Mouse (Mus musculus) stomach, embryonic 15.5 days (tissue): ENCODE results near the gene Zfp128. TPM values are rescaled to one million over a fixed set of nuclear protein-coding genes. Genes with fewer than 3 reads are reported as not detected.
"Not testable (repeated sequence)": the region's sequence is repeated elsewhere in the genome, so short reads cannot be mapped to it uniquely, and the experiment has no call there.

Source experiments
- ATAC-seq: fragments of 200-750 bp; cut with Nextera tagmentation; 2 replicates; pipeline ENCODE4 v1.8.0; 2017; ENCODE audit warnings: low read depth, moderate number of reproducible peaks, moderate TSS enrichment; ENCODE audit not compliant: insufficient read depth, low FRiP score
- H3K27ac ChIP-seq: fragments of 300-500 bp; sonication (generic); 2 replicates; pipeline ENCODE4 v1.5.1; 2015; ENCODE audit warnings: mild to moderate bottlenecking, inconsistent platforms
- H3K27me3 ChIP-seq: fragments of 300-500 bp; sonication (generic); replicated peaks from 2 replicates; pipeline ENCODE4 v1.6.1; 2015; ENCODE audit warnings: inconsistent platforms
- H3K36me3 ChIP-seq: fragments of 300-500 bp; sonication (generic); 2 replicates; pipeline ENCODE4 v1.6.1; 2015; ENCODE audit warnings: inconsistent platforms
- H3K4me1 ChIP-seq: fragments of 300-500 bp; sonication (generic); 2 replicates; pipeline ENCODE4 v1.6.1; 2015; ENCODE audit warnings: inconsistent platforms
- H3K4me2 ChIP-seq: fragments of 300-500 bp; sonication (generic); 2 replicates; pipeline ENCODE4 v1.6.1; 2015; ENCODE audit warnings: mild to moderate bottlenecking, inconsistent platforms
- H3K4me3 ChIP-seq: fragments of 300-500 bp; sonication (generic); replicated peaks from 2 replicates; pipeline ENCODE4 v1.5.1; 2015; ENCODE audit warnings: inconsistent platforms
- H3K9ac ChIP-seq: fragments of 300-500 bp; sonication (generic); 2 replicates; pipeline ENCODE4 v1.6.1; 2015; ENCODE audit warnings: inconsistent platforms
- H3K9me3 ChIP-seq: fragments of 300-500 bp; sonication (generic); 2 replicates; pipeline ENCODE4 v1.6.1; 2016; ENCODE audit warnings: inconsistent platforms
- WGBS: fragments of 180-500 bp; shearing (Covaris S2); methylation state at CpG from one replicate; pipeline ENCODE4 v1.1.7; 2015; 5-methylcytosine and 5-hydroxymethylcytosine counted together
- polyA plus RNA-seq: library from polyadenylated mRNA; unstranded; fragments of >200 nt; fragmentation: Nextera tagmentation; extraction: Ambion mirVana; gene quantifications from 2 replicates; pipeline ENCODE4 v1.2.1, GENCODE M21; 2015

The Zfp128 gene
- polyA plus RNA-seq, 1 experiment from 2014 or later: 3.4 TPM

GRCm38 (mm10) chr7:12926316-12926715 is 45.3 kb downstream of the Zfp128 start:
- no peak for ATAC-seq
- 82% methylated on average over 7 of the region's 7 CpGs for WGBS

GRCm38 (mm10) chr7:12927191-12927680 is 46.3 kb downstream of the Zfp128 start, which contains the start of gene Rnf225:
Gene Rnf225, plus strand, starts transcription at chr7:12927416.
- 0 out of 2 replicates have a peak, but pooled peaks cover 6% of the 10 kb centered on the region for H3K27me3 ChIP-seq
- peaks cover 30% of the 10 kb centered on the region for H3K36me3 ChIP-seq
- no peaks in the 10 kb centered on the region for H3K9me3 ChIP-seq
- peak within 1 kb of the TSS; percentile 78 for H3K4me2 ChIP-seq
- H3K9ac ChIP-seq: 0 out of 2 replicates have a peak within 1 kb of the TSS, but pooled peaks have one; percentile 6
- H3K27ac ChIP-seq: no peak within 1 kb of the TSS
- H3K4me1 ChIP-seq: peaks cover 25% of the 10 kb centered on the region; the same call in 1 of the 2 replicates
- 27% methylated on average over 8 of the region's 8 CpGs for WGBS
- H3K4me3 ChIP-seq: peak within 1 kb of the TSS; percentile 39
- ATAC-seq: peak; percentile 84

More at GRCm38 (mm10) chr7:12926316-12926715, 45.3 kb downstream of the Zfp128 start:
- 0 out of 2 replicates have a peak, but pooled peaks cover 6% of the 10 kb centered on the region for H3K27me3 ChIP-seq
- peaks cover 25% of the 10 kb centered on the region; the same call in 1 of the 2 replicates for H3K4me1 ChIP-seq
- H3K4me2 ChIP-seq: no peak overlapping the region
- no peak overlapping the region for H3K27ac ChIP-seq
- no peaks in the 10 kb centered on the region for H3K9me3 ChIP-seq
- peaks cover 30% of the 10 kb centered on the region for H3K36me3 ChIP-seq
- no peak overlapping the region for H3K4me3 ChIP-seq
- H3K9ac ChIP-seq: no peak overlapping the region

GRCm38 (mm10) chr7:12927693-12928589 is 47.0 kb downstream of the Zfp128 start:
- H3K4me1 ChIP-seq: peaks cover 23% of the 10 kb centered on the region; the same call in 1 of the 2 replicates
- H3K27ac ChIP-seq: no peak overlapping the region
- H3K9ac ChIP-seq: 0 out of 2 replicates have a peak overlapping the region, but pooled peaks have one; percentile 12
- H3K36me3 ChIP-seq: peaks cover 30% of the 10 kb centered on the region
- peak overlapping the region; percentile 39 for H3K4me3 ChIP-seq
- H3K4me2 ChIP-seq: peak overlapping the region; percentile 78
- WGBS: 5% methylated on average over 65 of the region's 65 CpGs
- H3K9me3 ChIP-seq: no peaks in the 10 kb centered on the region
- ATAC-seq: 0 out of 2 replicates have a peak, but pooled peaks have one; percentile 11
- H3K27me3 ChIP-seq: 0 out of 2 replicates have a peak, but pooled peaks cover 6% of the 10 kb centered on the region

- WGBS: 79% methylated on average over 4 of the region's 4 CpGs
- Histone ChIP-seq H3K9me3 (no peaks in the 10 kb centered on the region), H3K27ac (no peak overlapping the region), H3K9ac (no peak overlapping the region), H3K27me3 (no peaks in the 10 kb centered on the region), H3K4me1 (no peaks in the 10 kb centered on the region), H3K36me3 (no peaks in the 10 kb centered on the region), H3K4me2 (no peak overlapping the region), H3K4me3 (no peak overlapping the region)
- ATAC-seq: no peak
These were observed 52.7 kb downstream of the Zfp128 start for GRCm38 (mm10) chr7:12933615-12934140.

GRCm38 (mm10) chr7:12934808-12935207 is 53.8 kb downstream of the Zfp128 start:
- Histone ChIP-seq H3K4me3 (no peak overlapping the region), H3K27me3 (no peaks in the 10 kb centered on the region), H3K36me3 (no peaks in the 10 kb centered on the region), H3K9ac (no peak overlapping the region), H3K9me3 (no peaks in the 10 kb centered on the region), H3K4me2 (no peak overlapping the region), H3K27ac (no peak overlapping the region), H3K4me1 (no peaks in the 10 kb centered on the region)
- no peak for ATAC-seq
- WGBS: 67% methylated on average over 3 of the region's 3 CpGs

- not testable (repeated sequence) for H3K4me1 ChIP-seq, H3K27ac ChIP-seq, ATAC-seq, H3K9ac ChIP-seq, H3K27me3 ChIP-seq, H3K4me2 ChIP-seq, H3K4me3 ChIP-seq, H3K9me3 ChIP-seq, H3K36me3 ChIP-seq
- WGBS: 86% methylated on average over 4 of the region's 4 CpGs
These were observed 56.4 kb downstream of the Zfp128 start for GRCm38 (mm10) chr7:12937254-12937803.

GRCm38 (mm10) chr7:12940599-12940998 is 59.6 kb downstream of the Zfp128 start:
- no peak for ATAC-seq
- Histone ChIP-seq H3K9me3 (no peaks in the 10 kb centered on the region), H3K9ac (no peak overlapping the region), H3K27ac (no peak overlapping the region), H3K27me3 (no peaks in the 10 kb centered on the region), H3K36me3 (no peaks in the 10 kb centered on the region), H3K4me1 (no peaks in the 10 kb centered on the region), H3K4me3 (no peak overlapping the region), H3K4me2 (no peak overlapping the region)
- 81% methylated on average over 4 of the region's 4 CpGs for WGBS

Other genes starting within 250 kb of the Zfp128 start
- gene Vmn2r54, start 240.9 kb upstream of the Zfp128 start, polyA plus RNA-seq: not detected in 2 replicates
- not detected in 2 replicates for gene Vmn2r55, start 196.2 kb upstream of the Zfp128 start, polyA plus RNA-seq
- not detected in 2 replicates for gene Vmn2r56, start 146.2 kb upstream of the Zfp128 start, polyA plus RNA-seq
- 5.6 and 6.8 TPM in 2 replicates for gene Zscan18, start 77.5 kb upstream of the Zfp128 start, polyA plus RNA-seq
- gene Zfp329, start 62.3 kb upstream of the Zfp128 start, polyA plus RNA-seq: 12.5 and 14.7 TPM in 2 replicates
- 32.3 and 34.4 TPM in 2 replicates for gene Zfp110, start 46.4 kb upstream of the Zfp128 start, polyA plus RNA-seq
- gene Zscan22, start 16.6 kb downstream of the Zfp128 start, polyA plus RNA-seq: 13.3 and 15.6 TPM in 2 replicates
- gene Rps5, start 41.1 kb downstream of the Zfp128 start, polyA plus RNA-seq: 988 and 1,049 TPM in 2 replicates
- 1.0 and 1.3 TPM in 2 replicates for gene Rnf225, start 46.2 kb downstream of the Zfp128 start, polyA plus RNA-seq
- gene Zfp324, start 84.7 kb downstream of the Zfp128 start, polyA plus RNA-seq: 8.9 and 10.3 TPM in 2 replicates
- gene Zfp446, start 96.7 kb downstream of the Zfp128 start, polyA plus RNA-seq: 6.9 and 8.4 TPM in 2 replicates
- 0.64 and 1.8 TPM in 2 replicates for gene Slc27a5, start 117.0 kb downstream of the Zfp128 start, polyA plus RNA-seq
- gene Trim28, start 117.9 kb downstream of the Zfp128 start, polyA plus RNA-seq: 216 and 252 TPM in 2 replicates
- gene Zbtb45, start 128.9 kb downstream of the Zfp128 start, polyA plus RNA-seq: 20.4 and 21.9 TPM in 2 replicates
- 161 and 167 TPM in 2 replicates for gene Chmp2a, start 153.6 kb downstream of the Zfp128 start, polyA plus RNA-seq
- 105 and 107 TPM in 2 replicates for gene Ube2m, start 157.1 kb downstream of the Zfp128 start, polyA plus RNA-seq
- 2.7 and 3.0 TPM in 2 replicates for gene Mzf1, start 173.6 kb downstream of the Zfp128 start, polyA plus RNA-seq
- not detected in 2 replicates for gene Vmn1r85, start 214.0 kb downstream of the Zfp128 start, polyA plus RNA-seq
- not detected in 2 replicates for gene Vmn1r86, start 238.7 kb downstream of the Zfp128 start, polyA plus RNA-seq